ENCODE assay signal across 8 mouse cellular contexts in genomic region chr13:107021461-107022265, GRCm38 (mm10). TPM values are rescaled to one million over a fixed set of nuclear protein-coding genes. Genes with fewer than 3 reads are reported as not detected.
DNase-seq lines count a peak whose midpoint lies in the region; ATAC-seq lines count a peak whose summit lies in the region.

Kif2a (minus strand) TSS chr13:107022126.

- H3K4me1 ChIP-seq in hindbrain, embryonic 13.5 days (replicated peaks), result peaks cover 26% of the 10 kb centered on the region

- DNase-seq in MN1 (ENCODE audit: low spot score), result peak; percentile 69
- DNase-seq in cerebellum, postnatal 10 days, result peak; percentile 74
- DNase-seq in frontal cortex, postnatal 14 days (ENCODE audit: low spot score in 2 of 2), result peak; percentile 25 to 30
- DNase-seq in left cerebral cortex, adult 11 months (ENCODE audit: low spot score), result peak; percentile 25
- DNase-seq in lung, postnatal 36 days, result peak; percentile 47
- DNase-seq in retina, postnatal 7 days (ENCODE audit: low read depth, low spot score), result peak; percentile 48
- peak; percentile 34 to 53 for DNase-seq in urinary bladder, adult 18-20 months (ENCODE audit: low spot score in 2 of 2)

- no peaks in the 10 kb centered on the region for H3K27me3 ChIP-seq in hindbrain, embryonic 13.5 days

- peak within 1 kb of the TSS; percentile 95 for H3K9ac ChIP-seq in hindbrain, embryonic 13.5 days

- no peaks in the 10 kb centered on the region for H3K9me3 ChIP-seq in hindbrain, embryonic 13.5 days

- peak within 1 kb of the TSS; percentile 77 for H3K4me2 ChIP-seq in hindbrain, embryonic 13.5 days

- peak within 1 kb of the TSS; percentile 99 for H3K27ac ChIP-seq in hindbrain, embryonic 13.5 days

- ATAC-seq in hindbrain, embryonic 13.5 days (ENCODE audit: low FRiP score), result peak; percentile 76

- H3K4me3 ChIP-seq in hindbrain, embryonic 13.5 days, result peak within 1 kb of the TSS; percentile 94

- no peaks in the 10 kb centered on the region for H3K36me3 ChIP-seq in hindbrain, embryonic 13.5 days

- WGBS in hindbrain, embryonic 13.5 days, result under 1% methylated on average over 59 of the region's 87 CpGs

RNA-seq across cellular contexts. Expression of gene Kif2a, which starts in this region (rescaled TPM):
- polyA plus RNA-seq in hindbrain, embryonic 13.5 days (2015; fragmentation: Nextera tagmentation; extraction: Ambion mirVana), result 42.5 and 45.9 TPM in 2 replicates

Comparison
In these comparisons a context has a peak if more than half of its experiments do, and no peak if none do; other contexts are left out.
1. Peak in every context shown above with its lines: DNase-seq, ATAC-seq, H3K4me3 ChIP-seq and H3K27ac ChIP-seq.